Mouse (Mus musculus): Measurements from ENCODE around the gene Parpbp.

- TF ChIP-seq GATA1 (IDR thresholded peaks at IDR 0.05; ENCODE audit: low read length) (no peak), TAL1 (IDR thresholded peaks at IDR 0.05; ENCODE audit: low read length) (no peak)
Observed at GRCm38 (mm10) chr10:88063436-88063835, 83.3 kb downstream of the Parpbp start.
